Mouse (Mus musculus) thymus, adult 2 months (tissue): ENCODE results near the gene Kat6b. TPM values are rescaled to one million over a fixed set of nuclear protein-coding genes. Genes with fewer than 3 reads are reported as not detected.
"Not testable (repeated sequence)": the region's sequence is repeated elsewhere in the genome, so short reads cannot be mapped to it uniquely, and the experiment has no call there.

Experiments
- DNase-seq: peaks from one replicate; pipeline ENCODE4 v3.0.0; 2021
- H3K27ac ChIP-seq: fragments of 200-500 bp; 2 replicates; pipeline ENCODE4 v1.5.1; 2012; ENCODE audit warnings: low read length, control low read depth; ENCODE audit not compliant: control insufficient read depth, insufficient read depth
- H3K27me3 ChIP-seq: fragments of 200-500 bp; 2 replicates; pipeline ENCODE4 v1.6.1; 2012; ENCODE audit warnings: mild to moderate bottlenecking, low read length, moderate library complexity, mixed read lengths; ENCODE audit not compliant: control insufficient read depth, insufficient read depth
- H3K36me3 ChIP-seq: fragments of 200-500 bp; 2 replicates; pipeline ENCODE4 v1.6.1; 2012; ENCODE audit warnings: mild to moderate bottlenecking, low read length, moderate library complexity; ENCODE audit not compliant: control insufficient read depth, insufficient read depth
- H3K4me1 ChIP-seq: fragments of 200-500 bp; replicated peaks from 2 replicates; pipeline ENCODE4 v1.6.1; 2012; ENCODE audit warnings: low read length; ENCODE audit not compliant: control insufficient read depth, insufficient read depth
- H3K4me3 ChIP-seq: fragments of 200-500 bp; 2 replicates; pipeline ENCODE4 v1.5.1; 2012; ENCODE audit warnings: mild to moderate bottlenecking, low read length, control low read depth, moderate library complexity; ENCODE audit not compliant: control insufficient read depth, insufficient read depth
- CTCF ChIP-seq: fragments of 200-500 bp; IDR thresholded peaks from 2 replicates; pipeline ENCODE4 v1.5.1; 2012; ENCODE audit warnings: mild to moderate bottlenecking, control low read depth, low read length, moderate library complexity, borderline replicate concordance; ENCODE audit not compliant: control insufficient read depth, poor library complexity, insufficient read depth; ENCODE audit errors: extremely low read depth
- POLR2A ChIP-seq: fragments of 200-500 bp; IDR thresholded peaks from 2 replicates; pipeline ENCODE4 v1.6.1; 2012; ENCODE audit warnings: mild to moderate bottlenecking, low read length, control low read depth, moderate library complexity; ENCODE audit not compliant: control insufficient read depth, poor library complexity, insufficient read depth; ENCODE audit errors: extremely low read depth
- WGBS: fragments of 180-500 bp; shearing (Covaris S2); methylation state at CpG from one replicate; pipeline ENCODE4 v1.1.7; 2018; 5-methylcytosine and 5-hydroxymethylcytosine counted together
- polyA plus RNA-seq: library from polyadenylated mRNA; depleted of rRNA; stranded (reverse); fragments of >200 nt; gene quantifications from 2 replicates; pipeline ENCODE4 v1.2.3, GENCODE M21; 2012

Kat6b gene
- polyA plus RNA-seq, 1 experiment = 16.6 TPM

GRCm38 (mm10) chr14:21462398-21462797, 18.8 kb upstream of the Kat6b start:
- no peaks in the 10 kb centered on the region for H3K36me3 ChIP-seq
- 97% methylated on average over 3 of the region's 3 CpGs for WGBS
- no peak overlapping the region for H3K4me3 ChIP-seq
- H3K4me1 ChIP-seq = no peaks in the 10 kb centered on the region
- H3K27me3 ChIP-seq = no peaks in the 10 kb centered on the region
- TF ChIP-seq POLR2A (no peak), CTCF (no peak)
- no peak overlapping the region for H3K27ac ChIP-seq
- no peak for DNase-seq

GRCm38 (mm10) chr14:21463117-21463712, 18.0 kb upstream of the Kat6b start:
- no peak for TF ChIP-seq POLR2A
- no peak for TF ChIP-seq CTCF
- Histone ChIP-seq H3K27me3 (no peaks in the 10 kb centered on the region), H3K4me3 (no peak overlapping the region), H3K27ac (no peak overlapping the region), H3K36me3 (no peaks in the 10 kb centered on the region), H3K4me1 (no peaks in the 10 kb centered on the region)
- no peak for DNase-seq
- 98% methylated on average over 9 of the region's 9 CpGs for WGBS

- peak; percentile 6 for DNase-seq
- no peak overlapping the region for H3K4me3 ChIP-seq
- no peak for TF ChIP-seq POLR2A
- TF ChIP-seq CTCF = no peak
- no peaks in the 10 kb centered on the region for H3K27me3 ChIP-seq
- no peak overlapping the region for H3K27ac ChIP-seq
- H3K4me1 ChIP-seq = peaks cover 19% of the 10 kb centered on the region
- 57% methylated on average over 5 of the region's 5 CpGs for whole genome bisulfite sequencing
- no peaks in the 10 kb centered on the region for H3K36me3 ChIP-seq
Measured at GRCm38 (mm10) chr14:21470386-21470785, 10.8 kb upstream of the Kat6b start.

- peaks cover 19% of the 10 kb centered on the region for H3K4me1 ChIP-seq
- H3K27me3 ChIP-seq = no peaks in the 10 kb centered on the region
- no peak overlapping the region for H3K27ac ChIP-seq
- no peak for TF ChIP-seq CTCF
- no peak for TF ChIP-seq POLR2A
- H3K36me3 ChIP-seq = no peaks in the 10 kb centered on the region
- WGBS = 98% methylated on average over 2 of the region's 2 CpGs
- H3K4me3 ChIP-seq = no peak overlapping the region
- DNase-seq = no peak
Measured at GRCm38 (mm10) chr14:21471975-21472374, 9.3 kb upstream of the Kat6b start.

GRCm38 (mm10) chr14:21474593-21475132, 6.6 kb upstream of the Kat6b start:
- H3K27ac ChIP-seq, H3K27me3 ChIP-seq, DNase-seq, H3K36me3 ChIP-seq, H3K4me3 ChIP-seq: not testable (repeated sequence)
- H3K4me1 ChIP-seq = peaks cover 19% of the 10 kb centered on the region
- WGBS = 96% methylated on average over 4 of the region's 4 CpGs

GRCm38 (mm10) chr14:21477181-21477580, 4.1 kb upstream of the Kat6b start:
- DNase-seq = no peak
- no peaks in the 10 kb centered on the region for H3K36me3 ChIP-seq
- 92% methylated on average over 2 of the region's 2 CpGs for WGBS
- no peaks in the 10 kb centered on the region for H3K27me3 ChIP-seq
- no peak overlapping the region for H3K27ac ChIP-seq
- TF ChIP-seq CTCF (no peak), POLR2A (no peak)
- H3K4me1 ChIP-seq = peaks cover 4% of the 10 kb centered on the region
- H3K4me3 ChIP-seq = no peak overlapping the region

GRCm38 (mm10) chr14:21479566-21479965, 1.7 kb upstream of the Kat6b start:
- WGBS = 97% methylated on average over 8 of the region's 8 CpGs
- H3K4me3 ChIP-seq = no peak overlapping the region
- TF ChIP-seq CTCF (no peak), POLR2A (no peak)
- no peaks in the 10 kb centered on the region for H3K27me3 ChIP-seq
- no peaks in the 10 kb centered on the region for H3K36me3 ChIP-seq
- H3K27ac ChIP-seq = no peak overlapping the region
- H3K4me1 ChIP-seq = no peaks in the 10 kb centered on the region
- DNase-seq = no peak
